Mouse (Mus musculus): ENCODE results near the gene Taf3. TPM values are rescaled to one million over a fixed set of nuclear protein-coding genes. Genes with fewer than 3 reads are reported as not detected.
A peak's percentile ranks its signal among the peaks of the same experiment; 100 is the strongest.

Taf3 gene
- polyA plus RNA-seq, 2 experiments: 4.7 to 5.0 TPM

GRCm38 (mm10) chr2:9956546-9956945 is 91.8 kb downstream of the Taf3 start:
- ATAC-seq (ENCODE audit: insufficient read depth) (no peak), DNase-seq (ENCODE audit: low read depth in 3 of 3, low spot score in 3 of 3) (no peak)
- H3K4me3 ChIP-seq (ENCODE audit: insufficient read depth in 1 of 2, low read depth in 2 of 2, low read length in 2 of 2): no peak overlapping the region
- no peaks in the 10 kb centered on the region for H3K9me3 ChIP-seq (ENCODE audit: control insufficient read depth, low read length)
- no peak overlapping the region for H3K27ac ChIP-seq
- no peak for TF ChIP-seq CTCF (IDR thresholded peaks at IDR 0.05; ENCODE audit: low read depth)
- no peak for TF ChIP-seq EP300 (IDR thresholded peaks at IDR 0.05; ENCODE audit: low read depth)
- peaks cover 0 to 9% of the 10 kb centered on the region in 2 experiments; a peak in 2 of 4 replicates for H3K4me1 ChIP-seq (replicated peaks; ENCODE audit: control insufficient read depth in 2 of 2, insufficient read depth in 2 of 2, low read length in 1 of 2)
- no peak overlapping the region for H3K4me2 ChIP-seq (ENCODE audit: low read depth)
- H3K9ac ChIP-seq (replicated peaks): no peak overlapping the region
- no peaks in the 10 kb centered on the region for H3K36me3 ChIP-seq (replicated peaks; ENCODE audit: control insufficient read depth, insufficient read depth, low read depth)
- no peaks in the 10 kb centered on the region for H3K27me3 ChIP-seq (ENCODE audit: control insufficient read depth, insufficient read depth, low read length)
- WGBS (ENCODE audit: insufficient replicate concordance): 36% methylated on average over 2 of the region's 2 CpGs

- H3K4me3 ChIP-seq (ENCODE audit: insufficient read depth in 1 of 2, low read depth in 2 of 2, low read length in 2 of 2): no peak overlapping the region
- no peaks in the 10 kb centered on the region for H3K36me3 ChIP-seq (replicated peaks; ENCODE audit: control insufficient read depth, insufficient read depth, low read depth)
- TF ChIP-seq CTCF (IDR thresholded peaks at IDR 0.05; ENCODE audit: low read depth): no peak
- no peak for TF ChIP-seq EP300 (IDR thresholded peaks at IDR 0.05; ENCODE audit: low read depth)
- H3K9ac ChIP-seq (replicated peaks): no peak overlapping the region
- no peak for DNase-seq (ENCODE audit: low read depth in 3 of 3, low spot score in 3 of 3)
- no peaks in the 10 kb centered on the region for H3K9me3 ChIP-seq (ENCODE audit: control insufficient read depth, low read length)
- no peaks in the 10 kb centered on the region for H3K27me3 ChIP-seq (ENCODE audit: control insufficient read depth, insufficient read depth, low read length)
- ATAC-seq (ENCODE audit: insufficient read depth): no peak
- no peak overlapping the region for H3K27ac ChIP-seq
- WGBS (ENCODE audit: insufficient replicate concordance): 48% methylated on average over 9 of the region's 9 CpGs
- peaks cover 0 to 9% of the 10 kb centered on the region in 2 experiments; a peak in 2 of 4 replicates for H3K4me1 ChIP-seq (replicated peaks; ENCODE audit: control insufficient read depth in 2 of 2, insufficient read depth in 2 of 2, low read length in 1 of 2)
- no peak overlapping the region for H3K4me2 ChIP-seq (ENCODE audit: low read depth)
These were observed 92.5 kb downstream of the Taf3 start for GRCm38 (mm10) chr2:9955576-9956535.

- ATAC-seq (ENCODE audit: insufficient read depth) (no peak), DNase-seq (ENCODE audit: low read depth in 3 of 3, low spot score in 3 of 3) (no peak)
- 40% methylated on average over 3 of the region's 3 CpGs for WGBS (ENCODE audit: insufficient replicate concordance)
- no peak for TF ChIP-seq CTCF (IDR thresholded peaks at IDR 0.05; ENCODE audit: low read depth)
- TF ChIP-seq EP300 (IDR thresholded peaks at IDR 0.05; ENCODE audit: low read depth): no peak
- Histone ChIP-seq H3K9ac (replicated peaks) (no peak overlapping the region), H3K9me3 (ENCODE audit: control insufficient read depth, low read length) (no peaks in the 10 kb centered on the region), H3K36me3 (replicated peaks; ENCODE audit: control insufficient read depth, insufficient read depth, low read depth) (no peaks in the 10 kb centered on the region), H3K4me3 (ENCODE audit: insufficient read depth in 1 of 2, low read depth in 2 of 2, low read length in 2 of 2) (no peak overlapping the region), H3K4me2 (ENCODE audit: low read depth) (no peak overlapping the region), H3K27ac (no peak overlapping the region), H3K27me3 (ENCODE audit: control insufficient read depth, insufficient read depth, low read length) (no peaks in the 10 kb centered on the region), H3K4me1 (replicated peaks; ENCODE audit: control insufficient read depth in 2 of 2, insufficient read depth in 2 of 2, low read length in 1 of 2) (no peaks in the 10 kb centered on the region)
These were observed 101.7 kb downstream of the Taf3 start for GRCm38 (mm10) chr2:9946739-9947138.

GRCm38 (mm10) chr2:9945611-9946010 is 102.8 kb downstream of the Taf3 start:
- 81% methylated on average over 4 of the region's 4 CpGs for WGBS (ENCODE audit: insufficient replicate concordance)
- no peak for ATAC-seq (ENCODE audit: insufficient read depth)
- Histone ChIP-seq H3K4me1 (replicated peaks; ENCODE audit: control insufficient read depth in 2 of 2, insufficient read depth in 2 of 2, low read length in 1 of 2) (no peaks in the 10 kb centered on the region), H3K36me3 (replicated peaks; ENCODE audit: control insufficient read depth, insufficient read depth, low read depth) (no peaks in the 10 kb centered on the region), H3K27me3 (ENCODE audit: control insufficient read depth, insufficient read depth, low read length) (no peaks in the 10 kb centered on the region), H3K27ac (no peak overlapping the region), H3K4me3 (ENCODE audit: insufficient read depth in 1 of 2, low read depth in 2 of 2, low read length in 2 of 2) (no peak overlapping the region), H3K4me2 (ENCODE audit: low read depth) (no peak overlapping the region), H3K9ac (replicated peaks) (no peak overlapping the region), H3K9me3 (ENCODE audit: control insufficient read depth, low read length) (no peaks in the 10 kb centered on the region)
- TF ChIP-seq EP300 (IDR thresholded peaks at IDR 0.05; ENCODE audit: low read depth) (no peak), CTCF (IDR thresholded peaks at IDR 0.05; ENCODE audit: low read depth) (no peak)
- DNase-seq (ENCODE audit: low read depth in 3 of 3, low spot score in 3 of 3): no peak

- peak; percentile 5; the same call in 1 of the 2 replicates for TF ChIP-seq CTCF (IDR thresholded peaks at IDR 0.05; ENCODE audit: low read depth)
- no peak for TF ChIP-seq EP300 (IDR thresholded peaks at IDR 0.05; ENCODE audit: low read depth)
- no peak overlapping the region for H3K9ac ChIP-seq (replicated peaks)
- no peaks in the 10 kb centered on the region for H3K4me1 ChIP-seq (replicated peaks; ENCODE audit: control insufficient read depth in 2 of 2, insufficient read depth in 2 of 2, low read length in 1 of 2)
- WGBS (ENCODE audit: insufficient replicate concordance): 57% methylated on average over 1 of the region's 1 CpGs
- H3K4me3 ChIP-seq (ENCODE audit: insufficient read depth in 1 of 2, low read depth in 2 of 2, low read length in 2 of 2): no peak overlapping the region
- no peaks in the 10 kb centered on the region for H3K27me3 ChIP-seq (ENCODE audit: control insufficient read depth, insufficient read depth, low read length)
- no peak overlapping the region for H3K27ac ChIP-seq
- H3K4me2 ChIP-seq (ENCODE audit: low read depth): no peak overlapping the region
- H3K36me3 ChIP-seq (replicated peaks; ENCODE audit: control insufficient read depth, insufficient read depth, low read depth): no peaks in the 10 kb centered on the region
- H3K9me3 ChIP-seq (ENCODE audit: control insufficient read depth, low read length): no peaks in the 10 kb centered on the region
- ATAC-seq (ENCODE audit: insufficient read depth): no peak
- no peak for DNase-seq (ENCODE audit: low read depth in 3 of 3, low spot score in 3 of 3)
These were observed 105.4 kb downstream of the Taf3 start for GRCm38 (mm10) chr2:9943011-9943410.
